Mouse (Mus musculus) cerebellum, adult 2 months (tissue): ENCODE results near the gene Vamp5. TPM values are rescaled to one million over a fixed set of nuclear protein-coding genes. Genes with fewer than 3 reads are reported as not detected.

Experiments
- DNase-seq, 2 experiments: peaks; one replicate each; pipeline ENCODE4 v3.0.0; 2021
- H3K27ac ChIP-seq: fragments of 200-500 bp; 2 replicates; pipeline ENCODE4 v1.5.1; 2012; ENCODE audit warnings: low read length, control low read depth, inconsistent platforms; ENCODE audit not compliant: insufficient read depth
- H3K27me3 ChIP-seq: fragments of 200-500 bp; 2 replicates; pipeline ENCODE4 v1.6.1; 2012; ENCODE audit warnings: inconsistent platforms, mild to moderate bottlenecking, low read length, moderate library complexity; ENCODE audit not compliant: control insufficient read depth, insufficient read depth
- H3K4me1 ChIP-seq: fragments of 200-500 bp; 2 replicates; pipeline ENCODE4 v1.6.1; 2011; ENCODE audit warnings: low read length; ENCODE audit not compliant: control insufficient read depth, insufficient read depth
- H3K4me3 ChIP-seq: fragments of 200-500 bp; replicated peaks from 2 replicates; pipeline ENCODE3; 2011; ENCODE audit warnings: mild to moderate bottlenecking, low read depth, low read length, control low read depth; ENCODE audit not compliant: insufficient read depth
- CTCF ChIP-seq: fragments of 200-500 bp; IDR thresholded peaks from 2 replicates; pipeline ENCODE4 v1.5.1; 2011; ENCODE audit warnings: low read depth, mild to moderate bottlenecking, control low read depth, low read length, moderate library complexity, borderline replicate concordance; ENCODE audit not compliant: insufficient read depth
- POLR2A ChIP-seq: fragments of 200-500 bp; IDR thresholded peaks from 2 replicates; pipeline ENCODE4 v1.6.1; 2011; ENCODE audit warnings: low read length, control low read depth, borderline replicate concordance; ENCODE audit not compliant: insufficient read depth
- WGBS: fragments of 180-500 bp; shearing (Covaris S2); methylation state at CpG from one replicate; pipeline ENCODE4 v1.1.7; 2018; 5-methylcytosine and 5-hydroxymethylcytosine counted together
- polyA plus RNA-seq: library from polyadenylated mRNA; depleted of rRNA; stranded (reverse); fragments of >200 nt; gene quantifications from 2 replicates; pipeline ENCODE4 v1.2.3, GENCODE M21; 2012

The Vamp5 gene
- polyA plus RNA-seq, 1 experiment = 11.9 TPM

- no peak for TF ChIP-seq POLR2A
- TF ChIP-seq CTCF = no peak
- Histone ChIP-seq H3K27me3 (no peaks in the 10 kb centered on the region), H3K27ac (no peak overlapping the region), H3K4me1 (peaks cover 11% of the 10 kb centered on the region), H3K4me3 (no peak overlapping the region)
- 75% methylated on average over 7 of the region's 7 CpGs for WGBS
- DNase-seq = no peak
Observed at GRCm38 (mm10) chr6:72415964-72416772, 35.9 kb upstream of the Vamp5 start.

- peaks cover 11% of the 10 kb centered on the region for H3K4me1 ChIP-seq
- DNase-seq = no peak
- WGBS = 80% methylated on average over 5 of the region's 5 CpGs
- TF ChIP-seq CTCF (no peak), POLR2A (no peak)
- H3K4me3 ChIP-seq = peak overlapping the region; percentile 84
- H3K27me3 ChIP-seq = no peaks in the 10 kb centered on the region
- H3K27ac ChIP-seq = no peak overlapping the region
Observed at GRCm38 (mm10) chr6:72415181-72415580, 34.9 kb upstream of the Vamp5 start.

GRCm38 (mm10) chr6:72414076-72414756 lies 33.9 kb upstream of the Vamp5 start, which contains the start of gene Ggcx:
TSS of gene Ggcx (plus strand) at chr6:72414308.
- Histone ChIP-seq H3K27ac (peak within 1 kb of the TSS; percentile 39), H3K27me3 (no peaks in the 10 kb centered on the region), H3K4me1 (peaks cover 11% of the 10 kb centered on the region), H3K4me3 (peak within 1 kb of the TSS; percentile 84)
- no peak for TF ChIP-seq CTCF
- TF ChIP-seq POLR2A = peak; percentile 97
- WGBS = under 1% methylated on average over 33 of the region's 33 CpGs
- DNase-seq = peak; percentile 94 to 95

- TF ChIP-seq POLR2A (no peak), CTCF (no peak)
- no peak overlapping the region for H3K27ac ChIP-seq
- peaks cover 5% of the 10 kb centered on the region; the same call in 1 of the 2 replicates for H3K4me1 ChIP-seq
- H3K4me3 ChIP-seq = no peak overlapping the region
- 86% methylated on average over 7 of the region's 7 CpGs for WGBS
- no peaks in the 10 kb centered on the region for H3K27me3 ChIP-seq
- DNase-seq = no peak
Observed at GRCm38 (mm10) chr6:72410518-72410917, 30.2 kb upstream of the Vamp5 start.

GRCm38 (mm10) chr6:72410003-72410402 lies 29.7 kb upstream of the Vamp5 start:
- Histone ChIP-seq H3K27ac (no peak overlapping the region), H3K27me3 (no peaks in the 10 kb centered on the region), H3K4me3 (no peak overlapping the region), H3K4me1 (peaks cover 2% of the 10 kb centered on the region; the same call in 1 of the 2 replicates)
- TF ChIP-seq CTCF (no peak), POLR2A (no peak)
- WGBS = 16% methylated on average over 1 of the region's 1 CpGs
- no peak for DNase-seq

GRCm38 (mm10) chr6:72409567-72409966 lies 29.3 kb upstream of the Vamp5 start:
- Histone ChIP-seq H3K4me1 (no peaks in the 10 kb centered on the region), H3K27ac (no peak overlapping the region), H3K27me3 (no peaks in the 10 kb centered on the region), H3K4me3 (no peak overlapping the region)
- WGBS = 9% methylated on average over 3 of the region's 3 CpGs
- DNase-seq = peak; percentile 49 to 61
- TF ChIP-seq POLR2A (no peak), CTCF (peak; percentile 58; the same call in 1 of the 2 replicates)

- no peaks in the 10 kb centered on the region for H3K4me1 ChIP-seq
- 3% methylated on average over 5 of the region's 5 CpGs for WGBS
- TF ChIP-seq POLR2A (no peak), CTCF (peak; percentile 96)
- H3K4me3 ChIP-seq = no peak overlapping the region
- H3K27me3 ChIP-seq = no peaks in the 10 kb centered on the region
- no peak overlapping the region for H3K27ac ChIP-seq
- DNase-seq = peak; percentile 75 to 83
Observed at GRCm38 (mm10) chr6:72407119-72407518, 26.9 kb upstream of the Vamp5 start.

- WGBS = 81% methylated on average over 7 of the region's 7 CpGs
- H3K27ac ChIP-seq = no peak overlapping the region
- TF ChIP-seq CTCF (no peak), POLR2A (no peak)
- H3K4me1 ChIP-seq = no peaks in the 10 kb centered on the region
- no peak overlapping the region for H3K4me3 ChIP-seq
- no peaks in the 10 kb centered on the region for H3K27me3 ChIP-seq
- DNase-seq = no peak
Observed at GRCm38 (mm10) chr6:72405356-72405755, 25.1 kb upstream of the Vamp5 start.
